Mouse (Mus musculus): Measurements from ENCODE around the gene Cox15.

Gene Cox15

GRCm38 (mm10) chr19:43708206-43708605, 44.6 kb downstream of the Cox15 start:
- DNase-seq (ENCODE audit: low spot score in 2 of 2): no peak

- DNase-seq (ENCODE audit: low spot score in 2 of 2): no peak
Observed at GRCm38 (mm10) chr19:43704787-43705497, 47.9 kb downstream of the Cox15 start.

GRCm38 (mm10) chr19:43704211-43704610, 48.6 kb downstream of the Cox15 start:
- DNase-seq (ENCODE audit: low spot score in 2 of 2): no peak

DNA sequence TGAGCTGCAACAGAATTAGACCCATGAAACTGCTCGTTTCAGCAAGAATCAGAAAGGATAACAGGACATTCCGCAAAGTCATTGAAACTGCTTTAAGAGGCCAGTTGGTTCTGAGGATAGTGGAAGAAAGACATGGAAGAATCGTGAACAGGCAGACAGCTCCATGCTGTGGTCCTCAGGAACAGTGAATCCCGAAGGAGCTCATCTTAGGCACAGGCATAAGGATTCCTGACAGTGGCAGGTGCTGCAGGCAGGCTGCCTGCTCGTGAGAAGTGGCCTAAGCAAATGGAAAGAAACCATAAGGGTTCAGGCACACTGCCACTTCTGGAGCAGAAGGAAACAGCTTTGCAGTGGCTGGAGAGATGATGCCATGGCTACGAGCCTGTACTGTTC, 53.0 kb downstream of the Cox15 start:
- no peak for DNase-seq (ENCODE audit: low spot score in 2 of 2)

DNA sequence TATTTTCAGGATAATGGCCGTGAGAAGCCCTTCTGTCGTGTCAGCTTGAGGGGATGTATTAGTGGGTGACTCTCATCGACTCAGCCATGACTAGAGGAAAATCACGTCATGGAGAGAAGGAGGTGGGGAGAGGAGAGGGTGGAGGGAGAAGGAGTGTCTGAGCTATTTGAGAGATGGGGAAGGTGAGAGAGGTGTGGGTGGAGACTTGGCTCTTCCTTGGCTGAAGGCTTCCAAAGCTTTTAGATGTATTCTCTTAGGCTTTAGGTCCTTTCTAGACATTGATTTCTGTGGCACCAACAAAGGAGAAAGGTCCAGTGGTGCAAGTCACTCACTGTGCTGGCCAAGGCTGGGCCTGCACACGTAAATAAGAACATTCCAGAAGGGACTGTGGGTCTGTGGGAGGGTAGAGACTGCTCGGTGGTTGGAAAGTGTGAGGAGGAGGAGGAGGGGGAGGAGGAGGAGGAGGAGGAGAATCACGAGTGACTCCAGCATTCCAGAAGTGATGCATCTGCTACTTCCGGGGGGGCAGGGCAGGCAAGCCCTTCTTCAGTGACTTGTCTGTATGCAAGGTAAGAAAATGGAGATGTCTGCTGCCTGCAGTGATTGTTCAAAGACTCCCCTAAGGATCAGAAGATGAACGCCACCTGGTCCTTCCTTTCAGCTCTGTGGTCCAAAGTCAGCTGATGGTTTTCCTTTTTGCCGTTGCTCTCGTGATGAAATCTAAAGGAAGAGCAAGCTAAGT, 53.6 kb downstream of the Cox15 start:
- no peak for DNase-seq (ENCODE audit: low spot score in 2 of 2)

- DNase-seq (ENCODE audit: low spot score in 2 of 2): no peak
Observed at GRCm38 (mm10) chr19:43697666-43698370, 55.0 kb downstream of the Cox15 start.

- DNase-seq (ENCODE audit: low spot score in 2 of 2): no peak
Observed at GRCm38 (mm10) chr19:43695514-43695964, 57.3 kb downstream of the Cox15 start.

- DNase-seq (ENCODE audit: low spot score in 2 of 2): no peak
Observed at GRCm38 (mm10) chr19:43692815-43693214, 60.0 kb downstream of the Cox15 start.

DNA sequence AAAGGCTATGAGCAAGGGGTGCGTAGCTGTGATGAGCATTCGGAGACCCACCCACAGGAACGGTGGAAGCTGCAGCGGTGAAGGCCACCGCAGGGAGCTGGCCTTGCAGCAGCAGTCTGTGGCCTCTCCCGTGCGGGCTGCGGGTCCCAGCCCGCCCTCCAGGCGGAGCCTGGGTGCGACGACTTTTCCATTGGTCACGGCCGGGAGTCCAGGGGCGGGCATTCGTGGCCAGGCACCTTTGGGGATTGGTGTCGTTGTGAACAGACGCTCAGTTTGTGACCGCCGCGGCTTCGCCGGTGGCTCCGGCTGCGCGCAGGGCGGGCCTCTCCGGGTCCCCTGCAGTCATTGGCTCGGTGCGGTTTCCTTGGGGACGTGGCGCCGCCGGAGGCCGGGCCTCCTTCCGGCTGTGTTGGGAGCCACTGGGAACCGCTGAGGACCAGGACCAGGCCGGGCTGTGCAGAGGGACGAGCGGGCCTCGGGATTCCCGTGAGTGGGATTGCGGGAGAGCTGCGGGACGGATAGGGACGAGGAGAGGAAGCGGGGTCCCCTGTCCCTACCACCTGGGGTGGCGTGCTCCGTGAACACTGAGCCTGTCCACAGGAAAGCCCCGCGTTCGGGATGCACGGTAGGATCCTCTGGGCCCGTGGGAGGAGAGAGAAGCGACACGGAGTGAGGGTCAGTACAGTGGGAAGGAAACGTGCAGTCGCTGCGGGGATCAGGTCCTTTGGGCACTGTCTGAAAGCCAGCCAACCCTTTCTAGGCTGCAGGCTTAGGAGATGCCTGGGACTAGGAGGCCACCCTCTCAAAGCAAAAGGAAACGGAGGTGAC, 63.2 kb downstream of the Cox15 start, which contains the start of gene Entpd7:
TSS of gene Entpd7 (plus strand) at position 254 of the 828 bp plus-strand sequence.
- peak; percentile 84 to 89 for DNase-seq (ENCODE audit: low spot score in 2 of 2)

Measured in cerebellum, postnatal 4 days (tissue).